Mouse (Mus musculus) retina, postnatal 7 days (tissue): ENCODE results near the gene Fbxl4.
"Not testable (repeated sequence)": the region's sequence is repeated elsewhere in the genome, so short reads cannot be mapped to it uniquely, and the experiment has no call there.

Source experiments
- DNase-seq: peaks from one replicate; pipeline ENCODE4 v3.0.0-alpha.2; 2012; ENCODE audit warnings: low read depth, low spot score

Fbxl4 gene

GRCm38 (mm10) chr4:22357266-22357930 lies at the start of gene Fbxl4:
TSS of gene Fbxl4 (plus strand) at chr4:22357543.
- peak; percentile 77 for DNase-seq

DNA sequence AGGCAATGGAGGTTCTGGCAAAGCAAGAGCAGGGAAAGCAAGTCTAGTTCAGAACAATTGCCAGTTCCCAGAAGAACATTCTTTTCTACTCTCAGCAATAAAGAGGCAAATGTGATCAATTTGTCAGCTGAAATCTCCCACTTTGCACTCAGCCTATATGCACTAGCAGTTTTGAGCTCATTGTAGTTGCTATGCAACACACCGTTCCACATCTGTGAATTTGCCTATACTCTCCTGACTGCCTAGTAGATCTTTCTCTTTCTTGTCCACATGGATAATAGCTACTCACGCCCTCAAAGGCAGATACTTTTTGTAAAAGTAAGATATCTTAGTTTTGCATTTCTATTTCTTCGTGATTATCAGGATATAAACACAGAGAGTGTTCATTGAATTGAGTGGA lies 42.8 kb upstream of the Fbxl4 start:
- DNase-seq = no peak

- DNase-seq = no peak
These were observed 14.3 kb upstream of the Fbxl4 start for GRCm38 (mm10) chr4:22342816-22343573.

DNA sequence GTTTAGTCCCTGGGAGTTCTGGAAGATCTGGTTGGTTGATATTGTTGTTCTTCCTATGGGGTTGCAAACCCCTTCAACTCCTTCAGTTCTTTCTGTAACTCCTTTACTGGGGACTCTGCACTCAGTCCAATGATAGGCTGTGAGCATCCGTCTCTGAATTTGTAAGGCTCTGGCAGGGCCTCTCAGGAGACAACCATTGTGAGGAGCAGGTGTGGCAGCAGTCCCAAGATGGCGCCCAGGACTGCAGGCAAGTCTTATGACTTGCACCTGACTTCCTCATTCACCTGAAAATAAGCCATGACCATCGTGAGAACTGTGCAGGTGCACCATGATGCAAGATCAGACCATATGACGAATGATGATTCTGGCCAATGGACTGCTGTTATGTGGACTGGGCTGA lies 8.3 kb upstream of the Fbxl4 start:
- DNase-seq = not testable (repeated sequence)

GRCm38 (mm10) chr4:22357931-22358300 lies 573 bp downstream of the Fbxl4 start:
- DNase-seq = no peak

- DNase-seq = no peak
These were observed 1.1 kb downstream of the Fbxl4 start for GRCm38 (mm10) chr4:22358487-22358886.

GRCm38 (mm10) chr4:22367368-22367767 lies 10.0 kb downstream of the Fbxl4 start:
- no peak for DNase-seq

DNA sequence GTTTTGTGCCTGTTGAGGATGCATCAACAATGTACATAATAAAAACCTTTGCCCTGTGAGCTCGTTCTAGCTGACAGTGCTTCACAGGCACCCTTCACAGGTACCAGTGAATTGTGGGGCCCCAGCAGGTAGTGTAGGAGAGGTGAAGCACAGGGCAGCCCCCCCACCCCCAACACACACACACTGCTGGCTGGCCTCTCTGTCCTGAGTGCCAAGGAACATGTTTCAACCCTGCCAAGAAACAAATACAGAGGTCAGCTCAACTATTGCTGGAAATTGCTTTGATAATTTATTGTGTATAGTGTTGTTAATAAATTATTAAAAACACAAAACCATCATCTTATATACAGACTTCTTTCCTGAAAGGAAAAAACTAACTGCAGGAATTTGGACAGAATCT lies 21.2 kb downstream of the Fbxl4 start:
- no peak for DNase-seq

DNA sequence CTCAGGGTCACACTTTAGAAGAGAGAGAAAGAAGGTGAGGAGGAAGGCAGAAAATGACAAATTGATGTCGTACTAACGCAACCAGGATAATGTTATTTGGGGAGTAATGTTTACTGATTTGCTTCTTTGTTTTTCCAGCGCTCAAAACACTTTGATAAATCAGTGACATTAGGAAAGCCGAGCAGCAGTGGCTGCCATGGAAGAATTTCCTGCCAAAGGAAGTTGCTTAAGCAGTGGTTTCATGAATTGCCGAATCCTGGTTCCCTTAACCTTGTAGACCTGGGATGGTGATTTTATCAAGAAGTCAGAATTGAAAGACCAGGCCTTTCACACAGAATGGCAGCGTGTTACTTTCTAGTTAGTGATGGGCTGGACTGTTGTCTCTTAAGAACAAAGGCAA lies 23.3 kb downstream of the Fbxl4 start:
- no peak for DNase-seq

GRCm38 (mm10) chr4:22383528-22384265 lies 26.4 kb downstream of the Fbxl4 start:
- DNase-seq = no peak

- DNase-seq = no peak
These were observed 32.7 kb downstream of the Fbxl4 start for GRCm38 (mm10) chr4:22390045-22390444.

DNA sequence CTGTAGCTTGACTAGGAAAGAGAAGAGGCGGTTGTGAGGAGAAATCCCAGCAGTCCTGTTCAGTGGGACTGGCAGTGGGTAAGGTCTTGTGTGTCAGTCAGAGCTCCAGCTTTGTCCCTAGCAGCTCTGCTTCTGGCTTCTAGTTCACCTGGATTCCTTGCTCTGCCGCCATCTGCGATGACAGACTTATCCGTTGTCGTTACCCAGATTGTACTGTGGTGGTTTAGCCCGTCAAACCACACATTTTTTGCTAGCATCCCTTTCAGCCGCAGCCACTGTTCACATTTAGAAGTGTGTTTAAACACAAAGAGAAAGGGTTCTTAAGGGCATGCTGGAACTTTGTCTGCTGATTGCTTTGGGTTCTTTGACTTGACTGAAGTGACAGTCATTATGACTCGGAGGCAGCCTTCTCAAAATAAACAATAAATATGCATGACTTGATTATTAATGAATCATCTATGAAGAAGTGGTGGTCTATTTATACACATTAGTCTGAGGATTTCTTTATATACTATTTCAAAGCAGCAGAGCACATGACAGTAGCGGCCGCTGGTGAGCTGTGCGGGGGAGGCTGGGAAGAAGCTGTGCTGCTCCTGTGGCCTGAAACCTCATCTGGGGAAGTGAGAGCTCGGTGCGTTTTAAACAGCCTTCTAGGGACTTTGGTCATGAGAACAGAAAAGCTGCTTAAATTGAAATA lies 35.6 kb downstream of the Fbxl4 start:
- DNase-seq = no peak

DNA sequence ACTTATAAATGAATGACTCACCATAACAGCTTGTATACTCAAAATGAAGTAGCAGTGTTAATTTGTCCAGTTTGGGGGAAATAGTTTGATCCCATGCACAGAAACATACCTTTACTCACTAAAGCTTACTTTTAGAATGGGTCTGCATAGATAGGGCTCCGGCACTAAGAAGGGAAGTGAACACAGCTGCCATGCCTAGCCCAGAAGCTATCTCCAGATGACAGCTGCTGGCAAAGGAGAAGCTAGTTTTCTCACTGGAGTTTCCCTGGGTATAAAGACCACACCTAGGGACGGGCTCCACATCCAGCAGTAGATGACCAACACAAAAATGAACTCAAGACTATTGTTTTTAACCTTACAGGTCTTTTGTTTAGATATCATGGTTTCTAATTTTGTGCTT lies 38.1 kb downstream of the Fbxl4 start:
- no peak for DNase-seq

DNA sequence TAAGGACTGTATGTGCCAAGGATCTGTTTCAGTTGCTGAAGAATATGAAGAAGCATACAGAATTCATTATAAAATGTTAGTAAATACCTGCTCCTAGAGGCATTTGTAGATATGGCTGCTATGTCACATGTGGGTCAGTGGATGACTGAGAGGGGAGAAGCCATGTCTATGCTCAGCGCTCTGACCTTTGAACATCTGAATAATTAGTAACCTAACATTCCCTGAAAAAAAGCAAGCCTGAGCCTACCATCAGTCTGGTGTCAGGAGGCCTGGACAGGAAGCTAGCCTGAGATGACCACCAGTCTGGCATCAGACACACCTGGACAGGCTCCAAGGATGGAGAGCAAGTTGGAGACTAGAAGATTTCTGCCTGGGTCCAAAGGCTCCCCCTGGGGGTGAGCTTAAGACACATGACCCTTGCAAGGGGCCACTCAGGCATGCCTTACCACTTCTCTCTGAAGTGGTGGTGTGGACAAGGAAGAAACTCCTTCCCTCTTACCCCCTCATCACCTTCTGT lies 39.2 kb downstream of the Fbxl4 start:
- no peak for DNase-seq

- no peak for DNase-seq
These were observed 39.7 kb downstream of the Fbxl4 start for GRCm38 (mm10) chr4:22397003-22397402.

GRCm38 (mm10) chr4:22402032-22402431 lies 44.7 kb downstream of the Fbxl4 start:
- DNase-seq = no peak

DNA sequence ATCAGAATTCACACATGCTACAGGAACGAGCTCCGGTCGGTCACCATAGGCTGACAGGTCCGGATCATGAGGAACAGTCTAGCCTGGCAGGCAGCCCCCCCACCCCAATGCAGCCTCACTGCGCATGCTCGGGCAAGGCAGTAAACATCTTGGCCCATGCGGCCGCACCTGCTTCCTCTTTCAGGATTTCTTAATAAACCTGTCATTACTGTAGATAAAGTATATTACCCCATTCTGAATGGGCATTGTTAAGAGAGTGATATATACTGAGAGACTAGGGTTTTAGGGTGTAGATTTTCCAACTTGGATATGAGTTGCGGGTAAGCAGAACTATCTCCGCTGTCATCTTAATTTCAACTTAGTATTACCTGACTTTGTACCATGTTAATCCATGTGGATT lies 45.6 kb downstream of the Fbxl4 start:
- no peak for DNase-seq

DNA sequence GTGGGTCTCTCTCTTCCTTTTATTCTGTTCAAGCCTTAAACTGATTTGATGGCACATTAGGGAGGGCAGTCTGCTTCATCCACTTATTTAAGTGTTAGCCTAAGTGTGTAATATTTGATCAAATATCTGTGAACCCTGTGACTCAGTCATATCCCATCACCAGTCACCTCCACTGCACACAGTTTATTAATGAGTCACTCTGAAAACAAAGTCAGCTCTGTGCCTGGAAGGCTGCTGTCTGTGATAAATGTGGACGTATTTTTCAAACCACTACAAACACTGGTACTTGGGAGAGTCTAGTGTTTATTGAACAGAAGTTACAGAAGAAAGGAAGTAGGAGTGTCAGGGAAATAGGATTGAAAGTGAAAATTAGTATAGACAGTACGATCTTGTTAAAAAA lies 63.3 kb downstream of the Fbxl4 start:
- DNase-seq = no peak

GRCm38 (mm10) chr4:22422400-22422799 lies 65.1 kb downstream of the Fbxl4 start:
- no peak for DNase-seq

GRCm38 (mm10) chr4:22428150-22428549 lies 70.8 kb downstream of the Fbxl4 start:
- no peak for DNase-seq

DNA sequence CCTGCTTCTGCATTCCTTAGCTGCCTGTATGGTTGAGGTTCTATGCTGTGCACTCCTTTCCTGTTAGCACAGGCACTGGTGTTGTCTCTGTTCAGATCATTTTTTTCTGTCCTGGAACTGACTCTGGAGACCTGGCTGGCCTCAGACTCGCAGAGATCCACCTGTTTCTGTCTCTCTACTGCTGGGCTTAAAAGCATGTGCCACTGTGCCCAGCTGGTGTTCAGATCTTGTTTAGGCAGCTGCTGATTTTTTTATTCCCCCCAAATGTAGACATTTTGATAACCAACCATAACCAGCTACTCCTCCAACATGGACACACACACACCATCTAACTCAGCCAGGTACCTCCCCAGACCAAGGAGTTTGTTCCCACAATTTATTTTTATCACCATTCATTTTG lies 112.2 kb downstream of the Fbxl4 start:
- no peak for DNase-seq
